Mouse (Mus musculus) cerebellum, adult 2 months (tissue): ENCODE measurements around the gene Nrl.

Source experiments
- CTCF ChIP-seq: fragments of 200-500 bp; IDR thresholded peaks from 2 replicates; pipeline ENCODE4 v1.5.1; 2011; ENCODE audit warnings: low read depth, mild to moderate bottlenecking, control low read depth, low read length, moderate library complexity, borderline replicate concordance; ENCODE audit not compliant: insufficient read depth
- POLR2A ChIP-seq: fragments of 200-500 bp; IDR thresholded peaks from 2 replicates; pipeline ENCODE4 v1.6.1; 2011; ENCODE audit warnings: low read length, control low read depth, borderline replicate concordance; ENCODE audit not compliant: insufficient read depth

DNA sequence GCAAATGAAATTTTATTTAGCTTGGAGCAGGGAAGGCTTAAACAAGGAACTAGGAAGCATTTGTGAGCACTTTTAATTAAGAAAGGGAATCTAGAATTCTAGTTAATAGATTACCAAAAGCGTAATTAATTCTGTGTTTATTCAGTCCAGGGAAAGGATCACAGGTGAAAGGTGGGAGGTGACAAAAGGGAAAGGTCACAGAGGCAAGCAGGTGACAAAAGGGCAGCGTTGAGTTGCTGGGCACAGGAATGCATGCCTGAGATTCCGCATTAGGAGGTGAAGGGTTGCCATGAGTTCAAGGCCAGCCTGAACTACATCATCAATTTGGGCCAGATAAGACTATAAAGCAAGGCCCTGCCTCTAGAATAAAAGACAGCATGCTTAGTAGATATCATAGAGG is 42.7 kb upstream of the Nrl start:
- TF ChIP-seq CTCF (no peak), POLR2A (no peak)
